Mouse (Mus musculus) monocyte, adult 5-6 weeks (primary cell): ENCODE results near the gene Sec31b. TPM values are rescaled to one million over a fixed set of nuclear protein-coding genes. Genes with fewer than 3 reads are reported as not detected.

Experiments
- ATAC-seq: fragments of 153-309, 156-312 bp; replicated peaks from 2 replicates; pipeline ENCODE4 v1.8.0; 2017; ENCODE audit warnings: mild to moderate bottlenecking; ENCODE audit not compliant: low TSS enrichment, insufficient number of reproducible peaks, severe bottlenecking, poor library complexity, low FRiP score
- total RNA-seq: library from RNA; stranded (forward); fragments of 200-1000, 200-491, 200-594 nt; gene quantifications from 3 replicates; pipeline ENCODE4 v1.2.3, GENCODE M21; 2017

Gene Sec31b
- total RNA-seq, 1 experiment from 2014 or later: 2.1 TPM

GRCm38 (mm10) chr19:44498936-44499335, 46.7 kb downstream of the Sec31b start:
- ATAC-seq: no peak

DNA sequence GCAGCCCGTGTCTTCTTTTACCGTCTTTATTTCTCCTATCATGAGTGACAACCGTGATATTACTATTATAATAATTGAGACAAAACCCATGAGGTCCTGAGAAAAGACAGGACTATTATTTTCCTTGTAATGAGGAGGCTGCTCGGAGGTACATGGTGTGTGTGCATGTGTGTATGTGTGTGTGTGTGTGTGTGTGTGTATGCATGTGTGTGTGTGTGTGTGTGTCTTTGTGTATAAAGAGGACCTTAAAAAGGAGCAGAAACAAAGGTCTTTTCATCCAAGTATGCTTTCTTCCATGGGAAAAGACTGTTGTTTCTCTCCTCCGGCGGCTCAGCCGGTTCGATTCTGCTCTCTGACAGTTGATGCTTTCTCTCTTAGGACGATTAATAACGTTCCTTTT, 48.7 kb downstream of the Sec31b start:
- ATAC-seq: no peak

DNA sequence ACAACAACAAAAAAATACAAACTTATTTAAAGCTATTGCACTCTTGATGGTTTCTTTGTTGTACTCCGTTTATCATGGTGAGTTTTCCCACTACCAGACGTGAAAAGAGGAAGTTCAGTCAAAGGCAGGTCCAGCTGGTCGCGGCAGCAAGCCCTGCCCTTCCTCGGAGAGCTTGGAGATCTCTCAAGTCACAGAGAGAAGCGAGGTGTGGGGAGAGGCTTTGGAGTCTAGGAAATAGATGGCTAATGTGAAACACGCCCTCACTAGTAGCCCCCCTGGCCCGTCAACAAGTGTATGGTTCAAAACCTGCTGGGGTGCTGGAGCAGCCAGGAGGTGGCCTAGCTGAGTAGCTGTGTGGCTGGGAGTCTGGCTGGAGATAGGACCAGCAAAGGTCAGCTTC, 49.2 kb downstream of the Sec31b start:
- ATAC-seq: no peak

GRCm38 (mm10) chr19:44493128-44493527, 52.5 kb downstream of the Sec31b start, which contains the start of gene Wnt8b:
TSS of gene Wnt8b (plus strand) at chr19:44493472.
- ATAC-seq: no peak

- peak; percentile 56; the same call in 1 of the 2 replicates for ATAC-seq
Measured at GRCm38 (mm10) chr19:44487266-44487665, 58.4 kb downstream of the Sec31b start.

GRCm38 (mm10) chr19:44476541-44476940, 69.1 kb downstream of the Sec31b start:
- ATAC-seq: no peak

DNA sequence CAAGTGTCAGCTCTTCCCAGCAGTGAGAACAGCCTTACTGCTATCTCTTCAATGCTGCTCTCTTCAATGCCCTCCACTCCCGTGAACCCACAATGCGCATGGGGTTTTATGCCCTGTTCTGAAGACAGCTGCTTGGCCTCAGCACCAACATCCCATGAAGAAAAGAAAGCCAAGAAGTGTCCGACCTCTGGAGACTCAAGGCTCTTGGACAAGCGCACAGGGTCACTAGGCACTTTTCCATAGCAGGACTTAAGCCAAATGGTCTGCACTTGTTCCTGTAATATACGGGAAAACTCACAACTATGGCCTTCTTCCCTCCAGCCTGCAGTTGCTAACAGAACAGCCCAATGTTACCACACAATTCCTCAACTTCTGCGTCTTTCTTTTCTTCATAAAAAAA, 70.4 kb downstream of the Sec31b start:
- ATAC-seq: no peak

GRCm38 (mm10) chr19:44474158-44474557, 71.5 kb downstream of the Sec31b start:
- ATAC-seq: peak; percentile 80

Other genes with a start within 250 kb of the Sec31b start
- gene Scd4, start 212.8 kb downstream of the Sec31b start, total RNA-seq: 1.7 TPM in 1 of 3 replicates, not detected in the others
- 26.3 to 41.6 TPM (median 32.4 TPM) in 3 replicates for gene Scd1, start 138.0 kb downstream of the Sec31b start, total RNA-seq
- gene Wnt8b, start 52.4 kb downstream of the Sec31b start, total RNA-seq: not detected in 3 replicates
- gene Gm20538, start 7.0 kb upstream of the Sec31b start, total RNA-seq: not detected in 3 replicates
- 117 to 199 TPM (median 156 TPM) in 3 replicates for gene Ndufb8, start 9.6 kb upstream of the Sec31b start, total RNA-seq
- gene Hif1an, start 17.0 kb upstream of the Sec31b start, total RNA-seq: 13.0 to 27.7 TPM (median 26.6 TPM) in 3 replicates
- not detected in 3 replicates for gene Pax2, start 210.2 kb upstream of the Sec31b start, total RNA-seq